Mouse (Mus musculus): ENCODE results near the gene Aifm3. TPM values are rescaled to one million over a fixed set of nuclear protein-coding genes. Genes with fewer than 3 reads are reported as not detected.

Gene Aifm3
- polyA plus RNA-seq (2014; fragmentation: Nextera tagmentation; extraction: Ambion mirVana), result 5.9 and 6.4 TPM in 2 replicates

- H3K36me3 ChIP-seq (replicated peaks; ENCODE audit: control insufficient read depth, insufficient read depth), result peaks cover 34% of the 10 kb centered on the region
- H3K9me3 ChIP-seq (ENCODE audit: control insufficient read depth, low read length), result no peaks in the 10 kb centered on the region
- H3K4me1 ChIP-seq (replicated peaks; ENCODE audit: control insufficient read depth, insufficient read depth, low read length), result 0 out of 2 replicates have a peak, but pooled peaks cover 6% of the 10 kb centered on the region
- WGBS, result 1% methylated on average over 47 of the region's 47 CpGs
- H3K27ac ChIP-seq, result no peak within 1 kb of the TSS
- peaks cover 5% of the 10 kb centered on the region; the same call in 1 of the 2 replicates for H3K27me3 ChIP-seq (ENCODE audit: control insufficient read depth, insufficient read depth, low read length)
- DNase-seq (ENCODE audit: low spot score) (no peak), ATAC-seq (ENCODE audit: low FRiP score) (peak; percentile 75; the same call in 1 of the 2 replicates)
- peak within 1 kb of the TSS; percentile 66 for H3K9ac ChIP-seq
- peak within 1 kb of the TSS; percentile 90 for H3K4me2 ChIP-seq (replicated peaks)
- H3K4me3 ChIP-seq (replicated peaks; ENCODE audit: low read length), result peak within 1 kb of the TSS; percentile 40
Measured at GRCm38 (mm10) chr16:17489469-17490111, at the start of gene Aifm3. TSS of gene Aifm3 (plus strand) at chr16:17489611.

- H3K4me2 ChIP-seq (replicated peaks), result peak within 1 kb of the TSS; percentile 98
Measured at GRCm38 (mm10) chr16:17451541-17452372, 37.7 kb upstream of the Aifm3 start, which contains the start of gene Crkl. TSS of gene Crkl (plus strand) at chr16:17451987.

GRCm38 (mm10) chr16:17452373-17452715, 37.1 kb upstream of the Aifm3 start:
- H3K9ac ChIP-seq, result peak overlapping the region; percentile 98
- H3K9me3 ChIP-seq (ENCODE audit: control insufficient read depth, low read length), result no peaks in the 10 kb centered on the region
- H3K27me3 ChIP-seq (ENCODE audit: control insufficient read depth, insufficient read depth, low read length), result no peaks in the 10 kb centered on the region
- H3K36me3 ChIP-seq (replicated peaks; ENCODE audit: control insufficient read depth, insufficient read depth), result peaks cover 15% of the 10 kb centered on the region
- peak overlapping the region; percentile 98 for H3K4me2 ChIP-seq (replicated peaks)
- DNase-seq (ENCODE audit: low spot score), result peak; percentile 45
- under 1% methylated on average over 24 of the region's 24 CpGs for WGBS
- H3K4me1 ChIP-seq (replicated peaks; ENCODE audit: control insufficient read depth, insufficient read depth, low read length), result peaks cover 32% of the 10 kb centered on the region
- ATAC-seq (ENCODE audit: low FRiP score), result peak; percentile 57
- H3K27ac ChIP-seq, result peak overlapping the region; percentile 96
- H3K4me3 ChIP-seq (replicated peaks; ENCODE audit: low read length), result peak overlapping the region; percentile 98

More at GRCm38 (mm10) chr16:17451541-17452372, 37.7 kb upstream of the Aifm3 start, which contains the start of gene Crkl:
- peaks cover 29% of the 10 kb centered on the region for H3K4me1 ChIP-seq (replicated peaks; ENCODE audit: control insufficient read depth, insufficient read depth, low read length)
- H3K9me3 ChIP-seq (ENCODE audit: control insufficient read depth, low read length), result no peaks in the 10 kb centered on the region
- H3K4me3 ChIP-seq (replicated peaks; ENCODE audit: low read length), result peak within 1 kb of the TSS; percentile 98
- peak; percentile 100 for DNase-seq (ENCODE audit: low spot score)
- ATAC-seq (ENCODE audit: low FRiP score), result peak; percentile 97
- peak within 1 kb of the TSS; percentile 98 for H3K9ac ChIP-seq
- H3K27me3 ChIP-seq (ENCODE audit: control insufficient read depth, insufficient read depth, low read length), result no peaks in the 10 kb centered on the region
- WGBS, result under 1% methylated on average over 63 of the region's 63 CpGs
- H3K36me3 ChIP-seq (replicated peaks; ENCODE audit: control insufficient read depth, insufficient read depth), result peaks cover 10% of the 10 kb centered on the region
- peak within 1 kb of the TSS; percentile 96 for H3K27ac ChIP-seq

DNA sequence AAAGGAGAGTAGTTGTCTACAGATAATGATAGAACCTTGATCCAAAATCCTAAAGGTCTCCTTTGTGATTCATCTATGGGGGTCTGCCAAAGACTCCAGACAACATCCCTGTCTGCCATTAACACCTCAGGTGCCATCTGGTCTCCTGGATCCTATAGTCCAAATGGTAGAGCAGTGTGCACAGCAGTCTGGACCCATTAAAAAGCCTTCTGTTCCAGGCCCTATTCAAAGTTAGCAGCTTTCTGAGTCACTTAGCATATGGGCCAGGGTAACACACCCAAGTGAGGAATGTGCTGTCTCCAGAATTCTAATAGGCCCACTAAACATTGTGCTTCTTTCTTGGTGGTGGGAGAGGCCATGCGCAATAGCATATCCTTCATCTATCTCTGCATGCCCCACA, 32.5 kb upstream of the Aifm3 start:
- Histone ChIP-seq H3K9me3 (ENCODE audit: control insufficient read depth, low read length) (no peaks in the 10 kb centered on the region), H3K4me3 (replicated peaks; ENCODE audit: low read length) (no peak overlapping the region), H3K36me3 (replicated peaks; ENCODE audit: control insufficient read depth, insufficient read depth) (peaks cover 26% of the 10 kb centered on the region), H3K27me3 (ENCODE audit: control insufficient read depth, insufficient read depth, low read length) (no peaks in the 10 kb centered on the region), H3K27ac (no peak overlapping the region), H3K4me2 (replicated peaks) (0 out of 2 replicates have a peak overlapping the region, but pooled peaks have one; percentile 2), H3K9ac (no peak overlapping the region), H3K4me1 (replicated peaks; ENCODE audit: control insufficient read depth, insufficient read depth, low read length) (peaks cover 29% of the 10 kb centered on the region)
- 100% methylated on average over 1 of the region's 1 CpGs for WGBS
- DNase-seq (ENCODE audit: low spot score), result no peak
- ATAC-seq (ENCODE audit: low FRiP score), result no peak

GRCm38 (mm10) chr16:17460254-17460653, 29.2 kb upstream of the Aifm3 start:
- ATAC-seq (ENCODE audit: low FRiP score) (no peak), DNase-seq (ENCODE audit: low spot score) (no peak)
- Histone ChIP-seq H3K27ac (no peak overlapping the region), H3K27me3 (ENCODE audit: control insufficient read depth, insufficient read depth, low read length) (no peaks in the 10 kb centered on the region), H3K36me3 (replicated peaks; ENCODE audit: control insufficient read depth, insufficient read depth) (peaks cover 26% of the 10 kb centered on the region), H3K4me1 (replicated peaks; ENCODE audit: control insufficient read depth, insufficient read depth, low read length) (peaks cover 13% of the 10 kb centered on the region), H3K9me3 (ENCODE audit: control insufficient read depth, low read length) (no peaks in the 10 kb centered on the region), H3K4me2 (replicated peaks) (no peak overlapping the region), H3K9ac (no peak overlapping the region), H3K4me3 (replicated peaks; ENCODE audit: low read length) (no peak overlapping the region)
- whole genome bisulfite sequencing, result 91% methylated on average over 4 of the region's 4 CpGs

- no peak overlapping the region for H3K4me2 ChIP-seq (replicated peaks)
- no peak overlapping the region for H3K27ac ChIP-seq
- peaks cover 5% of the 10 kb centered on the region; the same call in 1 of the 2 replicates for H3K4me1 ChIP-seq (replicated peaks; ENCODE audit: control insufficient read depth, insufficient read depth, low read length)
- DNase-seq (ENCODE audit: low spot score), result no peak
- no peaks in the 10 kb centered on the region for H3K9me3 ChIP-seq (ENCODE audit: control insufficient read depth, low read length)
- H3K9ac ChIP-seq, result no peak overlapping the region
- 84% methylated on average over 1 of the region's 1 CpGs for WGBS
- H3K27me3 ChIP-seq (ENCODE audit: control insufficient read depth, insufficient read depth, low read length), result no peaks in the 10 kb centered on the region
- H3K36me3 ChIP-seq (replicated peaks; ENCODE audit: control insufficient read depth, insufficient read depth), result peaks cover 17% of the 10 kb centered on the region
- no peak overlapping the region for H3K4me3 ChIP-seq (replicated peaks; ENCODE audit: low read length)
- ATAC-seq (ENCODE audit: low FRiP score), result no peak
Measured at GRCm38 (mm10) chr16:17461596-17461995, 27.8 kb upstream of the Aifm3 start.

- DNase-seq (ENCODE audit: low spot score), result no peak
- Histone ChIP-seq H3K9ac (no peak overlapping the region), H3K9me3 (ENCODE audit: control insufficient read depth, low read length) (no peaks in the 10 kb centered on the region), H3K4me3 (replicated peaks; ENCODE audit: low read length) (no peak overlapping the region), H3K4me2 (replicated peaks) (no peak overlapping the region), H3K27me3 (ENCODE audit: control insufficient read depth, insufficient read depth, low read length) (no peaks in the 10 kb centered on the region), H3K36me3 (replicated peaks; ENCODE audit: control insufficient read depth, insufficient read depth) (peaks cover 11% of the 10 kb centered on the region; the same call in 1 of the 2 replicates), H3K4me1 (replicated peaks; ENCODE audit: control insufficient read depth, insufficient read depth, low read length) (no peaks in the 10 kb centered on the region), H3K27ac (no peak overlapping the region)
- 91% methylated on average over 2 of the region's 2 CpGs for WGBS
- no peak for ATAC-seq (ENCODE audit: low FRiP score)
Measured at GRCm38 (mm10) chr16:17463184-17463583, 26.2 kb upstream of the Aifm3 start.

DNA sequence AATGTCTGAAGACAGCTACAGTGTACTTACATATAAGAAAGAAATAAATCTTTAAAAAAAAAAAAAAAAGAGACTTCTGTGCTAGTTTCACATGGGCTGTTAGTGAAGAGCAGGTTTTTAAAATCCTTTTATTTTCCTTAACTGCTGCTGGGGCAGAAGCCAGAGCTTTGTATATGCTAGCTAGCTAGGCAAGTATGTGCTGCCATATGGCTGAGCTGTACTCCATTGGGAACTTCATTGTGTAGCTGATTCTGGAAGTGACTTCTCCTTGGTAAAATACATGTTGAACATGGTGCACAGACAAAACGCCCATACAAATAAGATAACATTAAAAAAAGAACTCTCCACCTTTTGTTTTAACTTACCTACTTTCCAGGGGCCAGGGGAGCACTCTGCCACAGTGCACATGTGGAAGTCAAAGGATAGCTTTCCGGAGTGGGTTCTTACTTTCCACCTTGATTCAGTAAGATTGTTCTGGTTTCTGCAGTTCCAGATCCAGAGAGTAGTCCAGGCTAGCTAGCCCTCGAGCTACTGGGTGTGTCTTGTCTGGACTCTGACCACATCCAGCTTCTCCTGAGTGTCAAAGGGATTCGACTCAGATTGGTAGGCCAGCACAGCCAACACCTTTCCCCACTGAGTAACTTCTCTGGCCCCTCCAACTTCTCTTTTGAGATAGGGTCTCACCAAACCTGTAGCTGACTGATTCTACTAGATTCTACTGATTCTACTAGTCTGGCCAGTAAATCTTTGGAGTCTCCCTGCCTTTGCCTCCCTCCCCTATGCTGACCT, 22.3 kb upstream of the Aifm3 start:
- no peak overlapping the region for H3K9ac ChIP-seq
- no peaks in the 10 kb centered on the region for H3K4me1 ChIP-seq (replicated peaks; ENCODE audit: control insufficient read depth, insufficient read depth, low read length)
- no peaks in the 10 kb centered on the region for H3K9me3 ChIP-seq (ENCODE audit: control insufficient read depth, low read length)
- H3K27me3 ChIP-seq (ENCODE audit: control insufficient read depth, insufficient read depth, low read length), result no peaks in the 10 kb centered on the region
- H3K27ac ChIP-seq, result no peak overlapping the region
- DNase-seq (ENCODE audit: low spot score) (no peak), ATAC-seq (ENCODE audit: low FRiP score) (no peak)
- H3K4me2 ChIP-seq (replicated peaks), result no peak overlapping the region
- peaks cover 31% of the 10 kb centered on the region for H3K36me3 ChIP-seq (replicated peaks; ENCODE audit: control insufficient read depth, insufficient read depth)
- 94% methylated on average over 4 of the region's 4 CpGs for WGBS
- no peak overlapping the region for H3K4me3 ChIP-seq (replicated peaks; ENCODE audit: low read length)

GRCm38 (mm10) chr16:17472498-17472897, 16.9 kb upstream of the Aifm3 start:
- no peak overlapping the region for H3K9ac ChIP-seq
- 93% methylated on average over 6 of the region's 6 CpGs for WGBS
- H3K27me3 ChIP-seq (ENCODE audit: control insufficient read depth, insufficient read depth, low read length), result no peaks in the 10 kb centered on the region
- no peak for DNase-seq (ENCODE audit: low spot score)
- ATAC-seq (ENCODE audit: low FRiP score), result no peak
- no peak overlapping the region for H3K27ac ChIP-seq
- no peak overlapping the region for H3K4me2 ChIP-seq (replicated peaks)
- no peaks in the 10 kb centered on the region for H3K9me3 ChIP-seq (ENCODE audit: control insufficient read depth, low read length)
- no peaks in the 10 kb centered on the region for H3K4me1 ChIP-seq (replicated peaks; ENCODE audit: control insufficient read depth, insufficient read depth, low read length)
- peaks cover 41% of the 10 kb centered on the region for H3K36me3 ChIP-seq (replicated peaks; ENCODE audit: control insufficient read depth, insufficient read depth)
- no peak overlapping the region for H3K4me3 ChIP-seq (replicated peaks; ENCODE audit: low read length)

Data from hindbrain, embryonic 14.5 days (tissue).